Mouse (Mus musculus) spleen, adult 12 weeks (tissue): ENCODE results near the gene Msi2.

Experiments used
- DNase-seq: peaks from one replicate; pipeline ENCODE4 v3.0.0; 2022; ENCODE audit warnings: low spot score

Gene Msi2

DNA sequence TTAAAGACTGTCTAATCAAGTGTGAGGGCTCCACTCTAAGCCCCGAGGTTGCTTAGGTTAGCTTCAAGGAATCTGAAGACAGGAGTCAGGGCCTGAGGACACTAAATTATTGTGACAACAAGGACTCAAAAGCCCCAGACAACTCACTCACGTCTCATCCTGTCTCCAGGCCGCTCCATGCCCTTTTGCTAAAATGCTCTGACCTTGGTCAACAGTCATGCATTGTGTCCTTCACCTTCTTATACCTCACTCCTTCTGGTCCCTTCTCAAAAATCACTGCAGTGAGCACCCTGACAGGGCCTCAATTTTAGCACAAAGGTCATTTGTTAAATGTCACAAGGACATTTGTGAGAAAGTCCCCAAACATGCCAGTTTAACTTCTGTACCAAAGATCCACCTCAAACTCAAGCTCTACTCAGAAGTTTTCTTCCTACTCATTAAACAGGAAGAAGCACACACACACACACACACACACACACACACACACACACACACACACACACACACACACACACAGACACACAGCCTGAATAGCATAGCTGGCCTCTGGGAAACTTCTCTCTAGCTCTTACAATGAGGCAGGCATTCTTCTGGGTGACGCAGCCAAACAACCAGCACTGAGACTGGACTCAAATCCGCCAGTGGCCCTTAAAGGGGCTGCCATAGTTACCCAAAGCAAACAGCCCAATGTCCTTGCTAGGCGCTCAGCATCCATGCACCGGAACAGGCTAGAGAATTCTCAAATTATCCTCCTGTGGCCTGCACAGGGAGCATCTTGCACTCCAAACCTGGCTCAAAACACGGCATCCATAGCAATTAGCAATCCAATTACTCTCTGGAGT lies 178.5 kb downstream of the Msi2 start:
- no peak for DNase-seq

DNA sequence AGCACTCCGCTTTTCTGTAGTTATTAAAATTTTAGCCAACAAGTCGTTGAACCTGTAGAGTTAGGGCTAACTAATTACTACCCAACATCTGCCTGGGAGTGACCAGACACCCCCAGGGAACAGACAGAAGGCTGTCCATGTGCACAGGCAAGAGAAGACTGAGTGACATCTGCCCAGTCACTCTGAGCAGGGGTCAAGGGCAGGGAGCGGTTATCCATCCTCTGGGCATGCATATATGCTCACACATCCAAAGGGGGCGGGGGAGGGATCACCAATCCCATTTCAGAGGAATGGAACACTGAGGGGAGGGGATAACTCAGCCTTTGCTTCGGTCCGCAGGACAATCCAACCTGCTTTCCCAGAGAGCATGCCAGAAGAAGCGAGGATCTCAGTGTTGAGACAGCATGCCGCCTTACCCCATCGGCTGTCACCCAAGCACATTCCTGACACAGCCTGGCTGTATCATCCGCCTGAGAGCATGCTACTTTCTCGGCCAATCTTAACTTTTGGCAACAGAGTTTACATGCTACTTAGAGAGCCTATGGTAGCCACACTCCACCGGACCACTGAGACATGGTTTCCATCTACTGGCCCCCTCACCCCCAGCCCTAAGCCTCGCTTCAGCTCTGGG lies 179.5 kb downstream of the Msi2 start:
- DNase-seq = no peak

DNA sequence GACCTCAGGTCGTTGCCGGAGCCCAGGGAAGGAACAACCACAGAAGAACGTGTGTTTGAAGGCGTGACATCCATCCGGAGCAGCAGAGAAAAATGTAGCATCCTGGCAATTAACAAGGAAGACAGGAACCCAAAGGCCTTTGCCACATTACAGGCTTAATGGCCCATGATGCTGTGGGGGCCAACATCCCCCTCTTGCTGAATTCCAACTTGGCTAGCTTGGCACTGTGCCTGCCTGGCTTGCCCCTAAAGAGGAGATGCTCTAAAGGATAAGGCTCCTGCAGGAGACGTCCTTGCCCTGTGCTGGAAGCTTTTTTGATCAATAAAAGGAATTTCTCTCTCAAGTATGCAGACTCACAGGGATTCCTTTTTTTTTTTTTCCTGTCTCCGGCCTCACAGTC lies 181.0 kb downstream of the Msi2 start:
- no peak for DNase-seq

DNA sequence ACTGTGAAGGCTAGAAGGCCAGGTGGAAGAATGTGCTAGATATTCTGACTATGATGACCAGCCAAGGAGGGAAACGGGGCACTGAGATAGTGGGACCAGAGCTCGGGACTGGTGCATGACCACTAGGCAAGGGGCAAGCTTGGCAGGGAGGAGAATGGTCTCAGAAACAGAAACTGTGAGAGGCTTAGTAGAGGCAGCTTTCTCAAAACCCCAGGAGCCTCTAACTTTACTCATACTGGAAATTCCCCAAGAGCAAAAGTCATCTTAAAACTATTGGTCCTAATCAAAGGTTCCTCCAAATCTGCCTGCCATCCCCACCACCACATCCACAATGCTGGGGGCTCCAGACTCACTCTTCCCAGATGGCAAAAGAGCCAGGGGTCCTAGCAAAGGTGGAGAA lies 181.5 kb downstream of the Msi2 start:
- DNase-seq = no peak

DNA sequence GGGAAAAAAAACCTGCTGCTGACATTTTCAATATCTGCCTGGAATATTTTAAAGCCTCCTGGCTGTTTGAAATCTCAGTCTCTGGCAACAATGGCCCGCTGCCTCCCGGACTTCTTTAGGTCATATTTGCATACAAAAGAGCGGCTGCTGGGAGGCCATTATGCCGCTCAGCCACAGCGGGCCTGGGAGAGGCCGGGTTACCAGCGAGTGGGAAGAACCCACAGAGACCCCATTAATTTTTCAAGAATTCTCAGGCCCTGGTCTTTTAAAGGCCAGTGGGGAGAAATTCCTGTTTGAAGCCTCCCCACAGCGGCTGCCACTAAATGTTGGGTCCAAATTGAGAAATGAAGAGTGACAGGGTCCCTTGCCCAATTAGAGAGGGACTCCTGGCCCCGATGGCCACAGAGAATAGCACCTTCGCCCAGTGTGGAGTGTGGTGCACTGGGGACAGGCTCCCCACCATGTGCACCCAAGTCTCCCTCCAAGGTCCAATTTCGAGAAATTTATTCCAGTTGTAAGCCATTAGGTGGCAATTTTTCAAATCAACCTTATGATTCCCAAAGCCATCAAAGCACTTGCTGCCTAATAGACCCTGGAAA lies 183.9 kb downstream of the Msi2 start:
- no peak for DNase-seq

DNA sequence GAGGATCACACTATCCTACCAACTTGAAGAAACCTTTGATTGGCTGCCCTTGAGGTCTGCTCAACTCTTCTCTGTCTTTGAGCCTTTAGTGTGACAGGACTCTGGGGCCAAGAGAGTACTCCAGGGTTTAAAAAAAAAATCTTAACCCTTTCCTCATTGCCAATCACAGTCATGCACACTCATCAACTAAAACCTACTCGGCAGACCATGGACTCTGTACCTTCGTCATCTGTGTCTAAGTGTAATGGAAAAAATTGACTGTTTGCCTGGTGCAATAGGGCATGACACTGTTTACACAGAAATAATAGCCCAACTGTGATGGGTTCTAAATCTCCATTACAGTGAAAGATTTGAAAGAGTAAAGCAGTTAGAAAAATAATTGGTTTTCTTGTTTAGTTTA lies 186.3 kb downstream of the Msi2 start:
- no peak for DNase-seq

DNA sequence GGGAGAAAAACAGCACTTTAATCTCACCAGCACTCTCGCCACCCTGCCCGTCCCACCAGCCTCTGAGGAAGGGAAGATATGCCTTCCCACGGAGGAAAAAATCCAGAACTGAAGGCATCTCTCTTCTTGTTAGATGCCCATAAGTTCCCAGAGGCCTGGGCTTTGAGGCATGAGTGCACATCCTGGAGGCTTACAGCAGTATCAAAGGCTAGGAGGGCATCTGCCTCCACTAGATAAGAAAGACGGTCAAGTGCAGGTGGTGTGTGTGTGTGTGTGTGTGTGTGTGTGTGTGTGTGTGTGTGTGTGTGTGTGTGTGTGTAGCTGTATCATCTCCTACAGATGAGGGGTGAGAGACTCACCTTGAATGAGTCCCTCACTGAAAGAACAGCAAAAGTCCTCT lies 188.3 kb downstream of the Msi2 start:
- no peak for DNase-seq

DNA sequence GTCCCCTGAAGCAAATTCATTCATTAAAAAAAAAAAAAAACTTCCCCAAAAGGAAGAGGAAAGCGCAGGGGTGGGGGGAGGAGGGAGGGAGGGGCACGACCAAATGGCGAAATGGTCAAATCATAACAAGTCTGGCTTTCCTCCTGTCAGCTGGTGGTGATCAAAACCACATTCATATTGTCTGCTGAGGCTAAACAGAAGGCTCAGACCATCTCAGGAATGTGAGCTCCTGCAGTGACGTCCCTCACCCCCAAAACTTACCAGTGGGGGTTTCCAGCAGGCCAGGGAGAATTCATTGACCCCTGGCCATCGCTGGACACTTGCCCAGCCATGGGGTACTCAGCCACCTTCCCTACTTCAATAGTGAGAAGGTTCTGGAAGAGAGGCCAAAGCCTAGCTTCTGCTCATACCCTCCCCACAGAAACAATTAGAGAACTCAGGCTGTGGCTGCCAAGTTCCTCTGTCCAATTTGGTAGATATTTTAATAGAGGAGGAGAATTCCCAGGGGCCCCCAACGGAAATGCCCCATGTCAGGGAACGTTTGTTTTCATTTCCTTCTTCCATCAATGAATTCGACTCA lies 189.7 kb downstream of the Msi2 start:
- DNase-seq = no peak

DNA sequence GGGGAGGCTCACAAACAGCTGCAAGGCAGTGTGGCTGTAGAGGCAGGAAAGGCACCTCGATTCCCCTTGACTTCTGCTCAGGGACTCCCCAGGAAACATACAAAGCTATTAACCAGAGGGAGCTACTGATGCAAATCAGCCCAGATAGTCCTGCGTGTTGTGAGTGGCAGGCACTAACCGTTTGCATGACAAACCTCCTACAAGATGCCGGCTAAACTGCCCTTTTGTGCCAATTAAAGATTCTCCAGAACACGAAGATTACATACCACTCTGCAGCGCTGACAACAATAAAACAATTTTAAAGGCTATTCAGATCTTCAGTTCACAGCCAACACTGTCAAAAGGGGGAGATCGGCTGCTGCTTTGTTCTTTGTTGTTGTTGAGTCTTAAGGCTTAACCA lies 191.6 kb downstream of the Msi2 start:
- no peak for DNase-seq

DNA sequence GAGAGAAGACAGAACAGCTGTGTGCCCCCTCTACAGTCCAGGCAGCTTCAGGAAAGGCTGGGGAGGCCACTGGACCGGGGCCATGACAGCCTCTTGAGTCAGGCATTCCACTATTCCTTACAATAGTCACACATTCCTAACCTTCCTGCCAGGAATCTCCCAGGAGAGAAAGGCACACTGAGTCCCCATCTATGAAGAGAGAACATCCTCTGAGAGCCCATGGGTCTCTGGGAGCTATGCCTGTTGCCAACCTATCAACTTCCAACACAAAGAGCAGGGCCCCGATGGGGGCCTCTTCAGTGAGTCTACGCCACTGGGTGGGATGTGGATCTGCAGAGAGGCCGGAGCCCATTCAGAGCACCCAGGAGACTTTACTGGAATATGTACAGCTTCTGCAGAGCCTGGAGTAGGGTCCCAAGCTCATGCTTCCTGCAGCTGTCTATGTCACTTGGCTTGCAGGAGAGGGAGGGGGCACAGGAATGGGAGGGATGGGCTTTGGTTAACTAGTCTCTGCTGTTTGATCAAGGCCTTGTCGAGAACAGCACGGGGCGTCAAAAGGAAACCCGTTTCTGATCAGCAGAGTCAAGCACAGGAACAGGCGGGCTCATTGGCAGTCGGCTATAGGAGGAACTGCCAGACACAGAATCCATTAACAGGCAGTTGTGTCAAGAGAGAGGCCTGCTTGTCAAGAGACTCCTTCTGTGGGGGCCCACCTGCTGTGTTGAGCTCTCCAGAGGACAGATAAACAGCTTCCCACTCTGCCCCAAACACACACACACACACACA lies 193.3 kb downstream of the Msi2 start:
- no peak for DNase-seq

DNA sequence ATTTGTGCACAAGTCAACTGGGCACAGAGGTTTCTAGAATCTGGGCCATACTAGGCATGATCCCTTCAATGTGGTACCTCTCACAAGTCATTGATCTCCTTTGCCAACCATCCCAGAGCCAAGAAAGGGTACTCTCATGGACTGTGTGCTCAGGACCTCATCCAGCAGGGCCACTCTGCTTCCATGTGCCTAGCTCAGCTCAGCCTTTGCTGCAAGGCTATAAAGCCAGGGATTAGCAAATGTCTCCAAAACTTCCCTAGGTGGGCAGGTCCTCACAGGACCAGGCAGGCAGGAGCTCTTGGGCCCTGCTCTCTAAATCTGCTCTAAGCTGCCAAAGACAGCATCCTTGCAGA lies 193.9 kb downstream of the Msi2 start:
- DNase-seq = no peak

DNA sequence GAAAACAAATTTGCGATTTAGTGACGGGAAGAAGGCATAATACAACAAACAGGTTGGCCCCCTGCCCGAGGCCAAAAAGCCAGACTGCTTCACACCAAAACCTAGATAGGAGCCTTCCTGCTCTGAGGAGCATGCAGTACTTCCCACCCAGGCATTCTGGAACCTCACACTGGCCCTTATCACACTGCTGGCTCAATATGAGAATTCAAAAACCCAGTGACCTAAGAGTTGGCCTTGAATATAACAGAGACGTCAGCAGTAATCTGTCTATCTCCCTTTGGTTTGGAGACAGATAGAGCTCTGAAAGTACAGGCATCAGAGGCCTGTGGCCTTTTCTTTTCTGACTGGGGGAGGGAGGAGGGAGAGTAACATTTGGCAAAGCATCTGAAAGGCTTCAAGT lies 194.4 kb downstream of the Msi2 start:
- no peak for DNase-seq

DNA sequence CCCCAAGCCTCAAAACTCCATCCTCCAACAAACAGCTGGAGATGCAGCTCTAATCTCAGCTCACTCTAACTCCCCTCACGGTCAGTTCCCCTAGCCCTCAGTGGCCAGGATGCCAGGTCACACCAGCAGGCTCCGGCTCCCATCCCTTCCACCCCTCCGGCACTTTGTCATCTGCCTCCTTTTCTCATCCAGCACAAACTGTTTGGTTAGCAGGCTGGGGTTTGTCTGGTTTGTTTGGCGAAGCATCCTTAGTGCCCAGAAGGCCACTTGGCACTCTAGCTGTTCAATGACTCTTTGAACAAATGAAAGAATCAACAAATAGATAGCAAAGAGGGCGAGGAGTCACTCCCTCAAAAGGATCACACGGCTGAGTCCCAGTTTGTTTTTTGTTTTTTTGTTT lies 194.8 kb downstream of the Msi2 start:
- no peak for DNase-seq

DNA sequence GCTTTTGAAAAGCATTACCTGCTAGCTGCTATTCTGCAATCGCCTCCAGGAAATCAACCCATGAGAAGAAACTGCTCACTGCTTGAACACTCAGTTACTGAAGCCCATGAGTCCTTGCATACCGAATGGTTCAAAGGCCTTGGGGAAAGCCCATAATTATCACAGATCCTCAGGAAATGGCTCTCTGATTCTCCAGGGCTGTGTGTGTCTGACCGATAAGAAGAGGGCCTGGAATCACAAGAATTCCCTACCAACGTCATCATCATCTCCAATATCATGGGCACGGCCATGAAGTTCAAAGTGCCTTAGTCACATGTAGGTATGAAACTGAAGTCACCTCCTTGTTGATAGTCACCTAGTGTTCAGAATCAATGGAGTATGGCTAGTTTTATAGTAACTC lies 196.2 kb downstream of the Msi2 start:
- DNase-seq = no peak

DNA sequence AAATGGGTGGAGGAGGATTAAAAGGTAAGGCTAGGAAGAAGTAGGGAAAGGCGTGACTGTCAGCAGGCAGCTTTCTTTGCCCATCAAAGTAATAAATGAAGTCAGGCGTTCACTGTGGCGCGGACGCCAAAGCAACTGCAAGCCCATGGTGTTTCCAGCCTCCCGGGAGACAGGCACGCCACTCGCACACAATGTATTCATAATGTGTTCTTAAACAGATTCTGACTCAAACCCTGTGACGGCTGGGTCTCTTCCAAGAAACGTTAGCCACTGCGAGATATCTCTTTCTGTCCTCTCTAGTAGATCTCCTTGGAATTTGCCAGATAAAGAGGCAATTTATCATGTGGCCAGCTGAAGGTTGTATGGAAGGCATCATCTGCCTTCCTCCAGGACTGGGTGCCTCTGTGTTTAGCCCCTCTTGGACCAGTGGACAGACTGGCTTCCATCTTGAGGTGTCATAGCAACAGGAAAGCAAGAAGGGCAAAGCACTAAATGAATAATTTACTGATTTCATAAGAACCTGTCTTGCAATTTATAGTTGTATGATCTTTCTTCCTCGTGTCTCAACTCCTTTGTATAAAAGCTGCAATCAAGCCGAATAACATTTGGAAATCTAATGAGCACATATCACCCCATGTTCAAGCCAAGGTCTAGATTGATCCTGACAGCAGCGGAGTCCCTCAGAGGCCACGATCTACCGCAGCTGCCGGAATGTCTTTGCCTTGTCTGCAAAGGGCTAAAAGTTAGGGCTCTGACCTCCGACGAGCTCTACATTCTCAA lies 197.2 kb downstream of the Msi2 start:
- no peak for DNase-seq

DNA sequence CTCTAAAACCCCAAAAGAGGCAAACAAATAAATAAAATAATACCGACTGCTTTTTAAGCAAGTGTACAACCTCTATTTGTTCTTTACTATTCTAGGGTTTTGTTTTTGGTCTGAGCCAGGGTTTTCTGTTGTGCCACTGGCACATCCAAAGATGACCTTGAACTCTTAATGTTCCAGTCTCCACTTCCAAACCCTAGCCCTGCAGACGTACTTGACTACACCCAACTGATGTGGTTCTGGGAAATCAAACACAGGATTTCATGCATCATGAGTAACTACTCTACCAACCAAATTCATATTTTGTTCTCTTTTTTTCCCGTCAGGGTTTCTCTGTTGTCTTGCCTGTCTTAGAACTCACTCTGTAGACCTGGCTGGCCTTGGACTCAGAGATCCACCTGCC lies 200.0 kb downstream of the Msi2 start:
- DNase-seq = no peak

DNA sequence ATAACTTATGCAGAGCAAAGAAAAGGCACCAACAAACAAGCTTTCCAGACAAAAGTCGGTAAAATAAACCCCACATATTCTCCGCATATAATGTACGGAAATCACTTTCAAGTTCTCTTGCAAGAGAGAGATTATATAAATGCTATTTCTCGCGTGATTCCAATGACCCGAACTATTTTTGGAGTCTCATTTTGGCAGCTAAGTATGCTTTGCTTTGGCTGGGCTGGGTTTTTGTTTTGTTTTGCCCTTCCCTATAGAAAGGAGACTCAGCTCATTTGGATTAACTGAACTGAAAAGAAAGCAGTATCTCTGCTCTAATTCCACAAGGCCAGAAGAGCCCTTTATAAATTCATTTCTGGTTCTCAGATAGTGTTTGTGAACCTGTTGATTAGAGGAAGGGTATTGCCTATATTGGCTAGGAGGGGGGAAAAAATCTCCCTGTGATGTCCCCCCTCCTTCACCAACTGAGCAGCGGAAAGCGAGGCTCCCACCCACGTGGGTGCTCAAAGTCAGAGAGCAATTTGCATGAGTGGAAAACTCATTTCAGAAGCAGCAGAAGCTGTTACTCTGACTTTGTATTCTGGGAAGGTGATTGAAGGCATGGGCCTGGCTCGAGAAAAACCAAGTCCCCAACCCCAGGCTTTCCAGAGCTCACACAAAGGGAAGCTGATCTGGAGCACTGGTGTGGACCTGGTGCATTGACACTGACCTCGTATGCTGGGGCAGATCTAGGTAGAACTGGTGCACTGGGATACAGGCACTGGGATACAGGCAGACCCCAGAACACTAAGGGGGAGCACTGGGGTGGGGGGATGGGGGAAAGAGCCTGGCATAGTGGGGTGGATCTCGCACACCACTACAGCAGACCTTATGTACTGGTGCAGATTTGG lies 201.5 kb downstream of the Msi2 start:
- DNase-seq = no peak

DNA sequence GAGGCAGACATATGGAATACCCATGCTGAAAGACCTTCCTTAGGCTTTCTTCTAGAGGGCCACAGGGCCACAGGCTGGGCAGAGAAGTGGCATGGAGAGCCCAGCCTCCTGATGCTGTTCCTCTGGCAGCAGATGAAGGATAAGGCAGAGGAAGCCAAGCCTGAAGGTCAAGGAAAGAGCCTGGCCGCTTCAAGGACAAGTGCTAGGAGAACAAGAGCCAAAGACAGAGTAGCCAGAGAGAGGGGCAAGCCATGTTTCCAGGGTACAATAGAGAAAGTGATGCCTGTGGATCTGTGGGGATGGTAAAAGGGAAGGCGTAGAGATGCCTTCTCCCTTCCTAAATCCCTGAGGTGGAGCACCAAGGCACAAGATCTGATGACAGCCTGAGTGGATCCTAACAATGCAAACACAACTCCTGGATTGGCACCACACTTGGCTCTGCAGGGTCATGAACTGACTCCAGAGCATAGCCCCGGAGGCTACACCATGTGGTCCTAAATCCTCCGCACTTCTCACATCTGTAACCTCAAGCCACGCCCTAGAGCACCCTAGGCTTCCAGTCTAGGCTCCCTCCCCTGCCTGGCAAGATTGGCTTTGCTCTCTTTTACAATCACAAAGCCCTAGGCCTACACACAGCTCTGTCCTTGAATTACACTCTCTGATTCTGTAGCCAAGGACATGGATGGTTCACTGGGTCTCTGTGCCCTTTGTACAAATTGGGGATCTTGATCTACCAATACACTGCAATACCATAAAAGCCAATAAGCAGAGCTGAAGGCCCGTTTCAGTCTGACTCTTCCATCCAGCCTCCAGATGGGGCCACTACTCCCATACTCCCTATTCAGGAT lies 202.4 kb downstream of the Msi2 start:
- no peak for DNase-seq

DNA sequence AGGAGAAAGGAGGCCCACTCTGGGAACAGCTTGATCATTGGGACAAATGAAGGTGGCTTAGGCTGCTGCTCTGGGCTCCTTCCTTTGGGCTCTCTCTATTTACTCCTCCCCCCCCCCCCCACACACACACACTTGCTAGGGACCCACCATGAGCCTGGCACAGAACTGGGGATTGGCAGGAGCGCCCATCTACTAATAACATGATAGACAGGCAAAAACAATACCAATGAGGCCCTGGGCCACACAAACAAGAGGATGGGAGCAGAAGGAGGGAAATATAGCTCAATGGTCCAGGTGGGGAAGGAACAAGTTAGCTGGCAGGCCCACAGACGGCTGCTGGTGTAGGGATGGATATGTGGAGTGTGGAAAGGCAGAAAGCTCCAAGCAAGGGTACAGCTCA lies 203.0 kb downstream of the Msi2 start:
- DNase-seq = no peak
